Mouse (Mus musculus) C2C12 (cell line): Measurements from ENCODE around the gene Kl.

ENCODE experiments used
- CTCF ChIP-seq: IDR thresholded peaks from one replicate; pipeline ENCODE4 v1.5.1; 2011; ENCODE audit not compliant: control insufficient read depth, insufficient read depth, insufficient read length
- FOSL1 ChIP-seq: IDR thresholded peaks from one replicate; pipeline ENCODE4 v1.8.0; 2011; ENCODE audit warnings: mild to moderate bottlenecking, low read length; ENCODE audit not compliant: poor library complexity, insufficient read depth, severe bottlenecking
- MYOD1 ChIP-seq: IDR thresholded peaks from one replicate; pipeline ENCODE4 v1.6.1; 2011; ENCODE audit warnings: low read depth; ENCODE audit not compliant: control insufficient read depth, insufficient read length
- MYOG ChIP-seq: IDR thresholded peaks from one replicate; pipeline ENCODE4 v1.6.1; 2011; ENCODE audit not compliant: control insufficient read depth, insufficient read length; ENCODE audit errors: extremely low read depth
- USF1 ChIP-seq: IDR thresholded peaks from one replicate; pipeline ENCODE4 v1.6.1; 2011; ENCODE audit warnings: low read depth, mild to moderate bottlenecking, control low read depth, moderate library complexity

DNA sequence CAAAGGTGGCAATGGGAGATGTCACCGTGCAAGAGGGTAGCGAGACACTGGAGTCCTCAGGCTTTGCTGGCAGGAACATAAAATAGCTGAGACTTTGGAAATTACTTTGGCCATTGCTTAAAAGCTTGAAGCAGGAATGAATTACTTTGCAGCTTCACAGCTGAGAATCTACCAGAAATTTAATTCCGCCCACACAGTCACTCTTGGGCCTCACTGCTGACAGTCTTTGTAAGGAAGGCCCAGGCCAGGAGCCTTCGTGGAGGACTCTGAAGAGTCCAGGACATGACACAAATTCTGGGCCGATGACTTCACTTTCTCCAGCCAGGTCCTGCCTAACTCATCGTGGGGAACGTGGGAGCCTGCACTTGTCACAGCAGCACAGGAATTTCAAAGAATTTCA is 69.6 kb downstream of the Kl start:
- TF ChIP-seq CTCF (no peak), USF1 (no peak), MYOD1 (no peak), MYOG (no peak), FOSL1 (no peak)
